Mouse (Mus musculus): Measurements from ENCODE around the gene Barhl1.

DNA sequence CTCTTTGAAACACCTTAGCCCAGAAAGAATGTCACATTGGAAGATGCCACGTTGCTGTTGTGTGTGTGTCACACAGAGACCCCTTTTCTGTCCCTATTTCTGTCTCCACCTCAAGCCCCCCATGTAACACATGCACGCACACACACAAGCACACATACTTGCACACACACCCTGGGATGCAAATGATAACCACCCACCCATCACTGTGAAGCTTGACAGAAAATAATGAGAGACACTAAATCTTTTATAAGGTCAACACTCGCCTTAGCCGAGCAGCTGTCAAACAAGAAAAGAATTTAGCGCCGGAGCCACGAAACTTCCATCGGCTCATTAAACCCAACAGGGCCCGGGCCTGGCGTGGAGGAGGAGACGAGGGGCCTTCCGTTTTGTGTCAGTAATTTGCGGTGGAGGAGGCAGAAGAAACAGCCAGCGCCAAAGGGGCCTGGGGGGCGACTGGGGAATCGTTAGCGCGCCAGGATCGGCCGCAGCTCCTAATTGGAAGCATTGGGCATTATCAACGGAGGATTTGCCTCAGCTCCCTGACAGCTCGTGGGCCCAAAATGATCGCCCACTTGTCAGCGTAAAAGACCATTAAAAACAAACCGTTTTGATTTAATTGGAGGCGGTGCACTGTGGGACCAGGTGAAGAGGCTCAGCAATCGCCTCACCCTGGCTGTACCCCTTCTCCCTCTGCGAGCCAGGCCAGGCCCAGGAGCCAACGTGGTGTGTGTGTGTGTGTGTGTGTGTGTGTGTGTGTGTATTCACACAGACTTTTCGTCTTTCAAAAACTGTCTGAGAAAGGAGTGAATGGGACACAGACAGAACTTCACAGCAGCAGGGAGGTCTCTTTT lies 27.4 kb upstream of the Barhl1 start:
- no peak for TF ChIP-seq CTCF (IDR thresholded peaks at IDR 0.05; ENCODE audit: low read depth, low read length)
- no peak for TF ChIP-seq POLR2A (IDR thresholded peaks at IDR 0.05; ENCODE audit: extremely low read depth, insufficient read depth, low read length)

Measured in liver, adult 2 months (tissue).